Mouse (Mus musculus) spleen, adult 2 months (tissue): ENCODE measurements around the gene Ankrd13c.

Experiments used
- CTCF ChIP-seq: fragments of 200-500 bp; IDR thresholded peaks from 2 replicates; pipeline ENCODE4 v1.5.1; 2011; ENCODE audit warnings: mild to moderate bottlenecking, inconsistent platforms; ENCODE audit not compliant: insufficient read depth, insufficient read length, insufficient replicate concordance; ENCODE audit errors: extremely low read depth
- POLR2A ChIP-seq: fragments of 200-500 bp; IDR thresholded peaks from 2 replicates; pipeline ENCODE4 v1.6.1; 2011; ENCODE audit warnings: low read depth, low read length, inconsistent platforms

- TF ChIP-seq POLR2A = no peak
- no peak for TF ChIP-seq CTCF
Observed at GRCm38 (mm10) chr3:157971151-157971550, 24.1 kb downstream of the Ankrd13c start.
